Mouse (Mus musculus): ENCODE measurements around the gene Tmem107.

- no peak for TF ChIP-seq CTCF (IDR thresholded peaks at IDR 0.05; ENCODE audit: low read depth)
- no peak for TF ChIP-seq EP300 (IDR thresholded peaks at IDR 0.05; ENCODE audit: low read depth)
Measured at GRCm38 (mm10) chr11:69059975-69060411, 10.6 kb upstream of the Tmem107 start.

Measured in liver, embryonic 14.5 days (tissue).